29 mouse cellular contexts compared by ENCODE assay signal in the genomic region with DNA sequence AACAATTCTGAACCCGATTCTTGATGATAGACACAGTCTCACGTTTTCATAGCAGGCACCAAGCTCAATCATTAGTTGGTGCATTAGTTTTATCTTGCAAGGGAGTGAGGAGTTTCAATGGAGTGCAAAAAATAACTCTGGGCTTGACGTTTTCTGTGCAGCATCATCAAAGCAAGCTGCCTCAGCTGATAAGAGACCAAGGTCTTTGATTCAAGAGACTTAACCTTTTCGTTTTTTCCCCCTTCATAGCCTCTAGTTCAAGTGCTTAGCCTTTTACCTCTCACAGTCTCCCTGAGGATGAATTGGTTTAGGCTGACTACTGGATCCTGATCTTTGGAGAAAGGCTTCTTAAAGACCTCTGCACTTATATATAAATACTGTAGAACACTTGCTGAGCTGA.
"Had no signal": no experiment of that assay in that cellular context is flagged by ENCODE, and none has a peak within 500 bp of the region (broad histone marks: within the 10 kb centered on the region; RNA-seq: fewer than 3 reads in every experiment).

No protein-coding gene starts in this region.

- H3K9me3 ChIP-seq: limb, embryonic 12.5 days; limb, embryonic 13.5 days; limb, embryonic 15.5 days; liver, embryonic 12.5 days; liver, embryonic 13.5 days; liver, embryonic 15.5 days; lung, embryonic 15.5 days; megakaryocyte, embryonic 14.5 days; midbrain, embryonic 10.5 days; midbrain, embryonic 12.5 days; midbrain, embryonic 13.5 days; midbrain, embryonic 15.5 days; neural tube, embryonic 12.5 days; neural tube, embryonic 13.5 days had no signal

- DNase-seq: left cerebral cortex, postnatal 4 days; liver; liver, embryonic 13.5 days; liver, postnatal 0 days; lung, adult 18-20 months; lung, adult 2 months; lung, embryonic 14.5 days; lung, postnatal 10 days; lung, postnatal 14 days; lung, postnatal 36 days; lung, postnatal 4 days; midbrain, embryonic 14.5 days had no signal

- ATAC-seq: liver, embryonic 12.5 days; liver, postnatal 0 days; midbrain, embryonic 13.5 days; midbrain, embryonic 15.5 days; midbrain, embryonic 16.5 days had no signal

- H3K36me3 ChIP-seq: limb, embryonic 12.5 days; limb, embryonic 13.5 days; limb, embryonic 15.5 days; liver, embryonic 12.5 days; liver, embryonic 13.5 days; liver, embryonic 15.5 days; lung, embryonic 15.5 days; midbrain, embryonic 10.5 days; midbrain, embryonic 12.5 days; midbrain, embryonic 13.5 days; midbrain, embryonic 15.5 days; neural tube, embryonic 12.5 days; neural tube, embryonic 13.5 days had no signal

- H3K4me3 ChIP-seq: limb, embryonic 12.5 days; limb, embryonic 13.5 days; limb, embryonic 15.5 days; liver, embryonic 12.5 days; liver, embryonic 13.5 days; liver, embryonic 15.5 days; lung, embryonic 15.5 days; megakaryocyte, embryonic 14.5 days; midbrain, embryonic 10.5 days; midbrain, embryonic 12.5 days; midbrain, embryonic 13.5 days; midbrain, embryonic 15.5 days; myocyte; neural tube, embryonic 12.5 days; neural tube, embryonic 13.5 days had no signal

- H3K27ac ChIP-seq: limb, embryonic 12.5 days; limb, embryonic 13.5 days; limb, embryonic 15.5 days; liver, embryonic 12.5 days; liver, embryonic 13.5 days; liver, embryonic 14.5 days; liver, embryonic 15.5 days; lung, embryonic 15.5 days; macrophage; midbrain, embryonic 10.5 days; midbrain, embryonic 12.5 days; midbrain, embryonic 13.5 days; midbrain, embryonic 15.5 days; neural tube, embryonic 12.5 days; neural tube, embryonic 13.5 days had no signal

- H3K27me3 ChIP-seq: limb, embryonic 12.5 days; limb, embryonic 13.5 days; limb, embryonic 15.5 days; liver, embryonic 12.5 days; liver, embryonic 13.5 days; liver, embryonic 15.5 days; lung, embryonic 15.5 days; megakaryocyte, embryonic 14.5 days; midbrain, embryonic 12.5 days; midbrain, embryonic 13.5 days; midbrain, embryonic 15.5 days; neural tube, embryonic 12.5 days; neural tube, embryonic 13.5 days had no signal

- H3K4me1 ChIP-seq: limb, embryonic 13.5 days; limb, embryonic 15.5 days; liver, embryonic 12.5 days; liver, embryonic 13.5 days; liver, embryonic 15.5 days; lung, embryonic 15.5 days; megakaryocyte, embryonic 14.5 days; midbrain, embryonic 10.5 days; midbrain, embryonic 12.5 days; midbrain, embryonic 13.5 days; midbrain, embryonic 15.5 days; neural tube, embryonic 12.5 days; neural tube, embryonic 13.5 days had no signal
